Mouse (Mus musculus) adrenal gland, adult (tissue): ENCODE measurements around the gene BC051142.
"Not testable (repeated sequence)": the region's sequence is repeated elsewhere in the genome, so short reads cannot be mapped to it uniquely, and the experiment has no call there.

Experiments
- DNase-seq, 2 experiments: peaks; one replicate each; pipeline ENCODE4 v3.0.0; 2022 to 2023; ENCODE audit warnings: low spot score in 1 of 2; ENCODE audit not compliant: inconsistent age in 2 of 2

Gene BC051142

DNA sequence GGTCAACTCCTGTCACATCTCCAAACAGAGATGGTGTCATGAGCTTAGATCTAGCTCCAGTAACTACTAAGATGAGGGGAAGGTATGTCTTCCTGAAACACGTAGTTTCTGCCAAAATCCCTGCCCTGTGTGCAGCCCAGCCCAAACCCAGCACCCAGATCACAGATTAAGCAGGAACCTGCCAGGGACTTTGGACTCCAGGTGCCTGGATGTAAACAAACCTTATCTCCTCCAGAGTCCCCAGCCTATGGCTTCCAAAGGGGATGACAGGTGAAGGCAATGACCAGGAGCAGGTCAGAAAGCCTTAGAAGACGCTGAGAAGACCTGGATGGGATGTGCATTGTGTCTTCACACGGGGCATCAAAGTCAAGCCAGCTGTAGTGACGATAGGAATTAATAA is 99.1 kb downstream of the BC051142 start:
- DNase-seq = not testable (repeated sequence)

- DNase-seq = no peak
Observed at GRCm38 (mm10) chr17:34507591-34507990, 109.0 kb downstream of the BC051142 start.
